Mouse (Mus musculus): ENCODE measurements around the gene Slc7a5. TPM values are rescaled to one million over a fixed set of nuclear protein-coding genes. Genes with fewer than 3 reads are reported as not detected.

Gene Slc7a5
- total and polyA plus RNA-seq, 3 experiments = 32.6 to 141 (median 127) TPM

DNA sequence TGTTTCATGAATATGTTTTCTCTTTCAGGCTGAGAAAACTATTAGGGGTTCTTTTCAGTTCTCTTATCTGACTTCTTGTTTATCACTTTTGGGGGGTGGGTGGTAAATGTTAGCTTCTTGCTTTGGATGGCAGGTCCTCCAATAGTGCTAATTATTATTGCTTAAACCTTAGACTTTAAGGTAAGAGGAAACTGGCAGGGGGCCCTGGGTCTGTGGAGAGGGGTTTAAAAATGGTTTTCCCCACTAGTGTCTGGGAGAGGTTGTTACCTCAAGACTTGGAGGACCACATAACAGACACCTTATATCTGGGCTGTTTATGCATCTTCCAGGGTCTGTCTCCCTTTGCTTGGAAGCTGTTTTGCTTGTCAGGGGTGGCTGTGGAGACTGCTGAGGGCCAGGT lies 44.6 kb upstream of the Slc7a5 start:
- TF ChIP-seq TAL1 (conservative IDR thresholded peaks at IDR 0.05; ENCODE audit: low read depth, low read length) (no peak), GATA1 (IDR thresholded peaks at IDR 0.05; ENCODE audit: borderline replicate concordance, low read length) (no peak), CTCF (IDR thresholded peaks at IDR 0.05; ENCODE audit: low read depth, low read length) (no peak), GATA2 (IDR thresholded peaks at IDR 0.05; ENCODE audit: borderline replicate concordance, low read depth, low read length) (no peak), POLR2AphosphoS5 (IDR thresholded peaks at IDR 0.05; ENCODE audit: insufficient replicate concordance, low read depth, low read length) (no peak)
- DNase-seq (ENCODE audit: low spot score) (no peak), ATAC-seq (ENCODE audit: extremely low read depth, insufficient number of reproducible peaks, low FRiP score, poor library complexity, severe bottlenecking) (no peak)
- H3K9me3 ChIP-seq (replicated peaks) = no peaks in the 10 kb centered on the region
- H3K27me3 ChIP-seq (ENCODE audit: insufficient read depth, low read length) = no peaks in the 10 kb centered on the region
- H3K4me1 ChIP-seq (ENCODE audit: insufficient read depth, low read depth, low read length) = peaks cover 82% of the 10 kb centered on the region
- H3K4me3 ChIP-seq (ENCODE audit: low read depth, low read length) = peak overlapping the region; percentile 63; the same call in 1 of the 2 replicates
- peaks cover 39% of the 10 kb centered on the region for H3K36me3 ChIP-seq (replicated peaks)

DNA sequence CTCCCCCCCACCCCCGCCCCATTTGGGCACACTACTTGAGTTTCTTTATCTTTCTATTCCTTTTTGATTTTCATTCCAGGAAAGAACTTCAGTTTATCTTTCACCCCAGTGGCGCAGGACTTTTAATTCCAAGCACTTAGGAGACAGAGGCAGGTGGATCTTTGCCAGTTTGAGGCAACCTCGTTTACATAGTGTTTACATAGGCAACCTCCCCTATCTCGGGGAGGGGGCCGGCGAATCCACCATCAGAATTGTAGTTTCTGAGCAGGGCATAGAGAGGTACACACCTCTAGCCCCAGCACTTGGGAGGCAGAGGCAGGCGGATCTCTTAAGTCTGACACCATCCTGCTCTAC lies 44.1 kb upstream of the Slc7a5 start:
- TF ChIP-seq GATA2 (IDR thresholded peaks at IDR 0.05; ENCODE audit: borderline replicate concordance, low read depth, low read length) (no peak), GATA1 (IDR thresholded peaks at IDR 0.05; ENCODE audit: borderline replicate concordance, low read length) (no peak), CTCF (IDR thresholded peaks at IDR 0.05; ENCODE audit: low read depth, low read length) (no peak), POLR2AphosphoS5 (IDR thresholded peaks at IDR 0.05; ENCODE audit: insufficient replicate concordance, low read depth, low read length) (no peak), TAL1 (conservative IDR thresholded peaks at IDR 0.05; ENCODE audit: low read depth, low read length) (no peak)
- DNase-seq (ENCODE audit: low spot score) (no peak), ATAC-seq (ENCODE audit: extremely low read depth, insufficient number of reproducible peaks, low FRiP score, poor library complexity, severe bottlenecking) (no peak)
- peaks cover 82% of the 10 kb centered on the region for H3K4me1 ChIP-seq (ENCODE audit: insufficient read depth, low read depth, low read length)
- H3K36me3 ChIP-seq (replicated peaks) = peaks cover 34% of the 10 kb centered on the region
- H3K4me3 ChIP-seq (ENCODE audit: low read depth, low read length) = peak overlapping the region; percentile 87
- no peaks in the 10 kb centered on the region for H3K9me3 ChIP-seq (replicated peaks)
- H3K27me3 ChIP-seq (ENCODE audit: insufficient read depth, low read length) = no peaks in the 10 kb centered on the region

DNA sequence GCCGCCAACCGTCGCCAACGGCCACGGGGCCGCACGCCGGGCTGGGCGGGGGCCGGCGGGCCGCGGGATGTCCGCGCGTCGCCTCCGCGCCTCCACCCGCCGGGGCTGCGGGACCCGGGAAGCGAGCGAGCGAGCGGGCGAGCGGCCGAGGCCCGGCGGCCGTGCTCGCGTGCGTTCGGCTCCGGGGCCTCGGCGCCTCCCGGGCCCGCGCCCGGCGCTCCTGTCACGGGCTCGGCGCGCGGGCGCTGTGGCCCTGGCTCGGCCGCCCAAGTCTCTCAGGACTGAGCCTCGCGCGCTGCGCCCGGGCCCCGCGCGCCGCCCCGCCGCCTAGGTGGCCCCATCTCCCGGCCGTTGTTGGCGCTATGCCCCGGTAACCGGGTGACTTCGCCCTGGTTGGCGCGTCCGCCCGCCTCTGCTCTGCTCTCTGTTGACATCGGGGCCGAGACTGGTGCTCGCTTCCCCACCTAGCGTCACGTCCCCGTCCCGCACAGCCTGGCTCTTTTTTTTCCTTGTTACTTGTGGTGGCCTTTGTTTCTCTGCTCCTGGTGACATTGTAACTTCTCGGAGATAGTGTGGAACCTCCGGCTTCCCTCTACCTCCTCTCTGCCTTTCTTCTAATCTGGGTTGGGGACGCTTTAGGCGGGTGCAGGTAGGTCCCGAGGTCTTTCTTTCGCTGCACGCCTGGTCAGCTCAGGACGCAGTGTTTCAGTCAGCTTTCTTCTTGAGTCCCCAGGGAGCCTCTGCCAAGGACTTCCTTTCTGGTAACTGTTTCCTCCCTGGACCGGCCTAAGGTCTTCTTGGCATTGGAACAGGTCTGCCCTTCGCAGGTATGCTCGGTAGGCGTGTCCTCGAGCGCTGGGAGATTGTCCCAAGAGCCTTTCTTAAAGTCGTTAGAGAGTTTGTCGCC lies 43.5 kb upstream of the Slc7a5 start:
- DNase-seq (ENCODE audit: low spot score) (peak; percentile 38), ATAC-seq (ENCODE audit: extremely low read depth, insufficient number of reproducible peaks, low FRiP score, poor library complexity, severe bottlenecking) (no peak)
- peak overlapping the region; percentile 87 for H3K4me3 ChIP-seq (ENCODE audit: low read depth, low read length)
- H3K4me1 ChIP-seq (ENCODE audit: insufficient read depth, low read depth, low read length) = peaks cover 81% of the 10 kb centered on the region
- peaks cover 40% of the 10 kb centered on the region for H3K36me3 ChIP-seq (replicated peaks)
- TF ChIP-seq TAL1 (conservative IDR thresholded peaks at IDR 0.05; ENCODE audit: low read depth, low read length) (no peak), CTCF (IDR thresholded peaks at IDR 0.05; ENCODE audit: low read depth, low read length) (no peak), GATA1 (IDR thresholded peaks at IDR 0.05; ENCODE audit: borderline replicate concordance, low read length) (no peak), GATA2 (IDR thresholded peaks at IDR 0.05; ENCODE audit: borderline replicate concordance, low read depth, low read length) (no peak), POLR2AphosphoS5 (IDR thresholded peaks at IDR 0.05; ENCODE audit: insufficient replicate concordance, low read depth, low read length) (no peak)
- H3K9me3 ChIP-seq (replicated peaks) = no peaks in the 10 kb centered on the region
- H3K27me3 ChIP-seq (ENCODE audit: insufficient read depth, low read length) = no peaks in the 10 kb centered on the region

DNA sequence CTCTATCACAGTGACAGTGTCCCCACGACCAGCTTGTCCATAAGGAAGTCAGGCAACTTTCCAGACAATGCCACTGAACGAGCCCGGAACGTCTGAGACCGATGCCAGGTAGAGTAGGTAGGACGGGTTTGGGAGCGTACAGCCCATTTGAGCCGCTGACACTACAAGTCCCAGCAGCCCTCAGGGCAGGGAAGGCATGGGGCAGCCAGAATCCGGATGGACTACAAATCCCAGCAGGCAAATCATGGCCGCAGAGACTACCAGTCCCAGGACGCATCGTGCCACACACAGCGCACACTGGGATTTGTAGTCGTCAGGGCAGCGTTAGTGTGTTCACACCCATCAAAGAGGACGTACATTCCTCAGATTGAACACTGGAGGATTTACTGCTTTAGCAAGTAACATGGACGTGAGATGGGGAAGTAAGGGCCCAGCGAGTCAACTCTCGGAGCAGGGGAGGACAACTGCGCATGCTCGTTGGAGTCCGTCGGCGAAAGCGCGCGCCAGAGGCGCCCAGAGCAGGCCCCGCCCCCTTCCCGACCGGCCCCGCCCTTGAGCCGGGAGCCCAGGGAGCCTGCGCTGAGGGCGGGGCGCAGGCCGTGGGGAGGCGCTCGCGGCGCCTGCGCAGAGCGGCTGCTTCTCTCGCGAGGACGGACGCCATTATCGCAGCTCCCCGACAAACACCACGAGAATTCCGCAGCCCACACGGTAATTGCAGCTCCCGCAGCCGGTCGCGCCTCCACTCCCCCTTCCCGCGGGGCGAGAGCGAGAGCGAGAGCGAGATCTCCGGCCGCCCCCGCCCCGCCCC lies 42.7 kb upstream of the Slc7a5 start:
- TF ChIP-seq GATA2 (IDR thresholded peaks at IDR 0.05; ENCODE audit: borderline replicate concordance, low read depth, low read length) = no peak
- 0 out of 2 replicates have a peak, but pooled peaks have one; percentile 45 for TF ChIP-seq POLR2AphosphoS5 (IDR thresholded peaks at IDR 0.05; ENCODE audit: insufficient replicate concordance, low read depth, low read length)
- peak; percentile 80 for DNase-seq (ENCODE audit: low spot score)
- ATAC-seq (ENCODE audit: extremely low read depth, insufficient number of reproducible peaks, low FRiP score, poor library complexity, severe bottlenecking) = peak; percentile 81
- peak overlapping the region; percentile 87 for H3K4me3 ChIP-seq (ENCODE audit: low read depth, low read length)
- peaks cover 39% of the 10 kb centered on the region for H3K36me3 ChIP-seq (replicated peaks)
- H3K4me1 ChIP-seq (ENCODE audit: insufficient read depth, low read depth, low read length) = peaks cover 77% of the 10 kb centered on the region
- no peaks in the 10 kb centered on the region for H3K9me3 ChIP-seq (replicated peaks)
- H3K27me3 ChIP-seq (ENCODE audit: insufficient read depth, low read length) = no peaks in the 10 kb centered on the region

DNA sequence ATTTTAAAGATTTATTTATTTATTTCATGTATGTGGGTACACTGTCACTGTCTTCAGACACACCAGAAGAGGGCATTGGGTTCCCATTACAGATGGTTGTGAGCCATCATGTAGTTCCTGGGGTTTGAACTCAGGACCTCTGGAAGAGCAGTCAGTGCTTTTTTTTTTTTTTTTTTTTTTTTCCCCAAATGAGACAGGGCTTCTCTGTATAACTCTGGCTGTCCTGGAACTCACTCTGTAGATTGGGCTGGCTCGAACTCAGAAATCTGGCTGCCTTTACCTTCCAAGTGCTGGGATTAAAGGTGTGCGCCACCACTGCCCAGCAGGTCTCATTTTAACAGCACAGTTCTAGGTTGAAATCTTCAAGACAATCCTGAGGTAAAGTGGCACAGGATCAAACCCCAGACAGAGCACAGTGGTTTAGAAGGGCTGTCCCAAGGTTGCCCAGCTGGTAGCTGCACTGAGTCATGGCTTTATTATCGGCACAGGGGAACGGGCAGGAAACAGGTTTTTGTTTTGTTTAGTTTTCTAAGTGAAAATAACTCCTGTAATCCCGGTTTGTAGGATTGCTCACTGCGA lies 41.8 kb upstream of the Slc7a5 start, which contains the start of gene Banp:
Gene Banp, plus strand, starts transcription at position 529 of the 579 bp plus-strand sequence.
- H3K4me3 ChIP-seq (ENCODE audit: low read depth, low read length) = peak within 1 kb of the TSS; percentile 87
- H3K36me3 ChIP-seq (replicated peaks) = peaks cover 35% of the 10 kb centered on the region
- no peak for ATAC-seq (ENCODE audit: extremely low read depth, insufficient number of reproducible peaks, low FRiP score, poor library complexity, severe bottlenecking)
- peaks cover 71% of the 10 kb centered on the region for H3K4me1 ChIP-seq (ENCODE audit: insufficient read depth, low read depth, low read length)
- H3K9me3 ChIP-seq (replicated peaks) = no peaks in the 10 kb centered on the region
- no peaks in the 10 kb centered on the region for H3K27me3 ChIP-seq (ENCODE audit: insufficient read depth, low read length)
- no peak for DNase-seq (ENCODE audit: low spot score)
- TF ChIP-seq CTCF (IDR thresholded peaks at IDR 0.05; ENCODE audit: low read depth, low read length) (no peak), TAL1 (conservative IDR thresholded peaks at IDR 0.05; ENCODE audit: low read depth, low read length) (no peak), GATA1 (IDR thresholded peaks at IDR 0.05; ENCODE audit: borderline replicate concordance, low read length) (no peak), GATA2 (IDR thresholded peaks at IDR 0.05; ENCODE audit: borderline replicate concordance, low read depth, low read length) (no peak), POLR2AphosphoS5 (IDR thresholded peaks at IDR 0.05; ENCODE audit: insufficient replicate concordance, low read depth, low read length) (no peak)

All from G1E (cell line).